9 mouse cellular contexts compared by ENCODE assay signal in genomic region chr5:134418315-134419074, GRCm38 (mm10). TPM values are rescaled to one million over a fixed set of nuclear protein-coding genes. Genes with fewer than 3 reads are reported as not detected.
A peak's percentile ranks its signal among the peaks of the same experiment; 100 is the strongest.
DNase-seq lines count a peak whose midpoint lies in the region; ATAC-seq lines count a peak whose summit lies in the region.
"Had no signal": no experiment of that assay in that cellular context is flagged by ENCODE, and none has a peak within 500 bp of the region (broad histone marks: within the 10 kb centered on the region; RNA-seq: fewer than 3 reads in every experiment).

No protein-coding gene starts in this region.

- peaks cover 47% of the 10 kb centered on the region for H3K36me3 ChIP-seq in limb, embryonic 15.5 days
- H3K36me3 ChIP-seq in limb, embryonic 10.5 days, result peaks cover 87% of the 10 kb centered on the region
- peaks cover 30% of the 10 kb centered on the region for H3K36me3 ChIP-seq in stomach, embryonic 16.5 days (ENCODE audit: control insufficient read depth, insufficient read depth, low read length)

- DNase-seq in limb, embryonic 10.5 days (ENCODE audit: low spot score), result no peak
- peak; percentile 84 for DNase-seq in adrenal gland, postnatal 14 days
- peak; percentile 80 to 86 for DNase-seq in kidney, adult 8-10 months
- no peak for DNase-seq in layer of hippocampus, postnatal 14 days (ENCODE audit: low spot score in 2 of 2)
- no peak for DNase-seq in right cerebral cortex, postnatal 10 days (ENCODE audit: low spot score in 2 of 2)
- DNase-seq: heart, adult 18-20 months had no signal

- no peak overlapping the region for H3K9ac ChIP-seq in limb, embryonic 15.5 days
- H3K9ac ChIP-seq in stomach, embryonic 16.5 days (ENCODE audit: low read length), result peak overlapping the region; percentile 40; the same call in 1 of the 2 replicates

- H3K27ac ChIP-seq in limb, embryonic 15.5 days, result peak overlapping the region; percentile 30
- H3K27ac ChIP-seq in limb, embryonic 10.5 days, result no peak overlapping the region
- peak overlapping the region; percentile 93 for H3K27ac ChIP-seq in stomach, embryonic 16.5 days (ENCODE audit: low read length)

- H3K27me3 ChIP-seq in limb, embryonic 15.5 days, result no peaks in the 10 kb centered on the region
- no peaks in the 10 kb centered on the region for H3K27me3 ChIP-seq in limb, embryonic 10.5 days (ENCODE audit: low read depth, poor library complexity, severe bottlenecking)
- H3K27me3 ChIP-seq in stomach, embryonic 16.5 days (ENCODE audit: control insufficient read depth, insufficient read depth, low read length), result no peaks in the 10 kb centered on the region

- H3K9me3 ChIP-seq in limb, embryonic 15.5 days, result no peaks in the 10 kb centered on the region
- no peaks in the 10 kb centered on the region for H3K9me3 ChIP-seq in limb, embryonic 10.5 days (replicated peaks)
- peaks cover 6% of the 10 kb centered on the region; the same call in 1 of the 2 replicates for H3K9me3 ChIP-seq in stomach, embryonic 16.5 days (replicated peaks; ENCODE audit: control insufficient read depth, low read length)

- H3K4me1 ChIP-seq in limb, embryonic 15.5 days, result peaks cover 33% of the 10 kb centered on the region
- peaks cover 13% of the 10 kb centered on the region for H3K4me1 ChIP-seq in limb, embryonic 10.5 days
- peaks cover 10% of the 10 kb centered on the region for H3K4me1 ChIP-seq in stomach, embryonic 16.5 days (ENCODE audit: control insufficient read depth, insufficient read depth, low read length)

- H3K4me3 ChIP-seq in limb, embryonic 15.5 days, result no peak overlapping the region
- H3K4me3 ChIP-seq in limb, embryonic 10.5 days, result no peak overlapping the region
- H3K4me3 ChIP-seq in stomach, embryonic 16.5 days (replicated peaks; ENCODE audit: low read length), result no peak overlapping the region

- WGBS in limb, embryonic 15.5 days, result 84% methylated on average over 6 of the region's 6 CpGs
- 92% methylated on average over 6 of the region's 6 CpGs for WGBS in limb, embryonic 10.5 days
- WGBS in stomach, embryonic 16.5 days, result 62% methylated on average over 6 of the region's 6 CpGs

- no peak overlapping the region for H3K4me2 ChIP-seq in limb, embryonic 15.5 days
- H3K4me2 ChIP-seq in stomach, embryonic 16.5 days (ENCODE audit: low read depth, low read length), result no peak overlapping the region

- ATAC-seq in limb, embryonic 15.5 days (ENCODE audit: insufficient number of reproducible peaks, low FRiP score, low TSS enrichment, low read depth), result no peak
- peak; percentile 88 for ATAC-seq in stomach, embryonic 16.5 days (ENCODE audit: insufficient read depth, low FRiP score)
- ATAC-seq in erythroblast, adult 5-6 weeks (replicated peaks; ENCODE audit: low FRiP score, poor library complexity, severe bottlenecking), result no peak

RNA-seq across cellular contexts. Expression of gene Gtf2ird1, which starts 38.0 kb away (rescaled TPM):
- polyA plus RNA-seq in limb, embryonic 15.5 days (2015; fragmentation: Nextera tagmentation; extraction: Ambion mirVana), result 93.5 and 102 TPM in 2 replicates
- polyA plus RNA-seq in limb, embryonic 10.5 days (2016; fragmentation: Nextera tagmentation; extraction: Ambion mirVana), result 131 and 153 TPM in 2 replicates
- total RNA-seq in adrenal gland, postnatal 14 days (2021), result 61.7 and 69.6 TPM in 2 replicates
- polyA plus RNA-seq in stomach, embryonic 16.5 days (2015; fragmentation: Nextera tagmentation; extraction: Ambion mirVana), result 70.5 and 75.0 TPM in 2 replicates
- 10 to 100 TPM; 28.0 to 35.0 TPM for total RNA-seq in layer of hippocampus, postnatal 14 days (2021)
- total RNA-seq in erythroblast, adult 5-6 weeks (2015; ENCODE audit: low replicate concordance), result 3.3 and 29.0 TPM in 2 replicates
- total RNA-seq in erythroblast, adult 5-6 weeks (2017; ENCODE audit: low replicate concordance), result 2.2 TPM in 2 replicates

Comparison
In these comparisons a context has a peak if more than half of its experiments do, and no peak if none do; other contexts are left out.
1. DNase-seq: peak in adrenal gland, postnatal 14 days (single experiment) and kidney, adult 8-10 months (2 of 2); none in limb, embryonic 10.5 days (single experiment), layer of hippocampus, postnatal 14 days (0 of 2) and right cerebral cortex, postnatal 10 days (0 of 2).